Mouse (Mus musculus) thymus, adult 2 months (tissue): ENCODE measurements around the gene Fis1. TPM values are rescaled to one million over a fixed set of nuclear protein-coding genes. Genes with fewer than 3 reads are reported as not detected.
A peak's percentile ranks its signal among the peaks of the same experiment; 100 is the strongest.

Experiments
- DNase-seq: peaks from one replicate; pipeline ENCODE4 v3.0.0; 2021
- H3K27ac ChIP-seq: fragments of 200-500 bp; 2 replicates; pipeline ENCODE4 v1.5.1; 2012; ENCODE audit warnings: low read length, control low read depth; ENCODE audit not compliant: control insufficient read depth, insufficient read depth
- H3K27me3 ChIP-seq: fragments of 200-500 bp; 2 replicates; pipeline ENCODE4 v1.6.1; 2012; ENCODE audit warnings: mild to moderate bottlenecking, low read length, moderate library complexity, mixed read lengths; ENCODE audit not compliant: control insufficient read depth, insufficient read depth
- H3K36me3 ChIP-seq: fragments of 200-500 bp; 2 replicates; pipeline ENCODE4 v1.6.1; 2012; ENCODE audit warnings: mild to moderate bottlenecking, low read length, moderate library complexity; ENCODE audit not compliant: control insufficient read depth, insufficient read depth
- H3K4me1 ChIP-seq: fragments of 200-500 bp; replicated peaks from 2 replicates; pipeline ENCODE4 v1.6.1; 2012; ENCODE audit warnings: low read length; ENCODE audit not compliant: control insufficient read depth, insufficient read depth
- H3K4me3 ChIP-seq: fragments of 200-500 bp; 2 replicates; pipeline ENCODE4 v1.5.1; 2012; ENCODE audit warnings: mild to moderate bottlenecking, low read length, control low read depth, moderate library complexity; ENCODE audit not compliant: control insufficient read depth, insufficient read depth
- CTCF ChIP-seq: fragments of 200-500 bp; IDR thresholded peaks from 2 replicates; pipeline ENCODE4 v1.5.1; 2012; ENCODE audit warnings: mild to moderate bottlenecking, control low read depth, low read length, moderate library complexity, borderline replicate concordance; ENCODE audit not compliant: control insufficient read depth, poor library complexity, insufficient read depth; ENCODE audit errors: extremely low read depth
- POLR2A ChIP-seq: fragments of 200-500 bp; IDR thresholded peaks from 2 replicates; pipeline ENCODE4 v1.6.1; 2012; ENCODE audit warnings: mild to moderate bottlenecking, low read length, control low read depth, moderate library complexity; ENCODE audit not compliant: control insufficient read depth, poor library complexity, insufficient read depth; ENCODE audit errors: extremely low read depth
- WGBS: fragments of 180-500 bp; shearing (Covaris S2); methylation state at CpG from one replicate; pipeline ENCODE4 v1.1.7; 2018; 5-methylcytosine and 5-hydroxymethylcytosine counted together
- polyA plus RNA-seq: library from polyadenylated mRNA; depleted of rRNA; stranded (reverse); fragments of >200 nt; gene quantifications from 2 replicates; pipeline ENCODE4 v1.2.3, GENCODE M21; 2012; rRNA removed

Gene Fis1
- 181 and 214 TPM in 2 replicates for polyA plus RNA-seq

GRCm38 (mm10) chr5:136953015-136953414, at the start of gene Fis1:
Gene Fis1, plus strand, starts transcription at chr5:136953275.
- WGBS = under 1% methylated on average over 23 of the region's 23 CpGs
- Histone ChIP-seq H3K4me1 (peaks cover 8% of the 10 kb centered on the region; the same call in 1 of the 2 replicates), H3K36me3 (no peaks in the 10 kb centered on the region), H3K27ac (no peak within 1 kb of the TSS; the same call in 1 of the 2 replicates), H3K27me3 (no peaks in the 10 kb centered on the region), H3K4me3 (peak within 1 kb of the TSS; percentile 46)
- TF ChIP-seq CTCF (no peak), POLR2A (no peak)
- peak; percentile 82 for DNase-seq

- Histone ChIP-seq H3K36me3 (no peaks in the 10 kb centered on the region), H3K27ac (no peak overlapping the region), H3K4me1 (peaks cover 4% of the 10 kb centered on the region), H3K4me3 (no peak overlapping the region), H3K27me3 (no peaks in the 10 kb centered on the region)
- TF ChIP-seq CTCF (no peak), POLR2A (no peak)
- WGBS = 73% methylated on average over 3 of the region's 3 CpGs
- no peak for DNase-seq
Measured at GRCm38 (mm10) chr5:136904621-136905020, 48.5 kb upstream of the Fis1 start.

GRCm38 (mm10) chr5:136905630-136906029, 47.4 kb upstream of the Fis1 start:
- WGBS = 53% methylated on average over 7 of the region's 7 CpGs

GRCm38 (mm10) chr5:136907587-136907986, 45.5 kb upstream of the Fis1 start:
- peaks cover 4% of the 10 kb centered on the region for H3K4me1 ChIP-seq
- 43% methylated on average over 9 of the region's 9 CpGs for WGBS
- TF ChIP-seq CTCF (no peak), POLR2A (no peak)
- H3K27me3 ChIP-seq = no peaks in the 10 kb centered on the region
- H3K27ac ChIP-seq = no peak overlapping the region
- DNase-seq = no peak
- H3K4me3 ChIP-seq = peak overlapping the region; percentile 53
- H3K36me3 ChIP-seq = no peaks in the 10 kb centered on the region

More at GRCm38 (mm10) chr5:136905630-136906029, 47.4 kb upstream of the Fis1 start:
- no peaks in the 10 kb centered on the region for H3K27me3 ChIP-seq
- no peaks in the 10 kb centered on the region for H3K36me3 ChIP-seq
- no peak for TF ChIP-seq CTCF
- H3K4me3 ChIP-seq = no peak overlapping the region
- H3K27ac ChIP-seq = no peak overlapping the region
- peaks cover 4% of the 10 kb centered on the region for H3K4me1 ChIP-seq
- DNase-seq = peak; percentile 55

- Histone ChIP-seq H3K27ac (no peak within 1 kb of the TSS), H3K4me3 (peak within 1 kb of the TSS; percentile 53), H3K36me3 (no peaks in the 10 kb centered on the region), H3K27me3 (no peaks in the 10 kb centered on the region), H3K4me1 (peaks cover 4% of the 10 kb centered on the region)
- peak; percentile 89 for DNase-seq
- WGBS = 7% methylated on average over 32 of the region's 32 CpGs
- TF ChIP-seq POLR2A = peak; percentile 32; the same call in 1 of the 2 replicates
- TF ChIP-seq CTCF = no peak
Measured at GRCm38 (mm10) chr5:136907991-136908857, 44.9 kb upstream of the Fis1 start, which contains the start of gene Ift22. Gene Ift22, plus strand, starts transcription at chr5:136908150.

- H3K4me1 ChIP-seq = no peaks in the 10 kb centered on the region
- TF ChIP-seq CTCF (no peak), POLR2A (no peak)
- no peak for DNase-seq
- H3K27me3 ChIP-seq = no peaks in the 10 kb centered on the region
- WGBS = 94% methylated on average over 3 of the region's 3 CpGs
- no peaks in the 10 kb centered on the region for H3K36me3 ChIP-seq
- H3K27ac ChIP-seq = no peak overlapping the region
- H3K4me3 ChIP-seq = no peak overlapping the region
Measured at GRCm38 (mm10) chr5:136914183-136914582, 38.9 kb upstream of the Fis1 start.
